Mouse (Mus musculus): ENCODE measurements around the gene Gm49368. TPM values are rescaled to one million over a fixed set of nuclear protein-coding genes. Genes with fewer than 3 reads are reported as not detected.
"Not testable (repeated sequence)": the region's sequence is repeated elsewhere in the genome, so short reads cannot be mapped to it uniquely, and the experiment has no call there.

Gene Gm49368
- polyA plus RNA-seq, 1 experiment from 2014 or later = not detected

GRCm38 (mm10) chr7:128136927-128137326, 74.4 kb downstream of the Gm49368 start:
- no peak overlapping the region for H3K27ac ChIP-seq
- H3K9me3 ChIP-seq (replicated peaks; ENCODE audit: low read length) = no peaks in the 10 kb centered on the region
- no peak overlapping the region for H3K4me3 ChIP-seq (replicated peaks; ENCODE audit: low read depth, low read length)
- DNase-seq (ENCODE audit: low spot score) (no peak), ATAC-seq (replicated peaks; ENCODE audit: low FRiP score, low read depth) (no peak)
- TF ChIP-seq CTCF (IDR thresholded peaks at IDR 0.05; ENCODE audit: low read depth) = no peak
- no peaks in the 10 kb centered on the region for H3K4me1 ChIP-seq (replicated peaks; ENCODE audit: insufficient read depth, low read length)
- 41% methylated on average over 4 of the region's 4 CpGs for WGBS
- no peak overlapping the region for H3K4me2 ChIP-seq (ENCODE audit: low read length)
- no peak overlapping the region for H3K9ac ChIP-seq (ENCODE audit: low read depth, low read length)
- no peaks in the 10 kb centered on the region for H3K27me3 ChIP-seq (ENCODE audit: insufficient read depth, low read length)
- H3K36me3 ChIP-seq (ENCODE audit: insufficient read depth, low read length) = no peaks in the 10 kb centered on the region

GRCm38 (mm10) chr7:128139611-128140010, 77.1 kb downstream of the Gm49368 start:
- H3K9ac ChIP-seq (ENCODE audit: low read depth, low read length) = no peak overlapping the region
- no peaks in the 10 kb centered on the region for H3K4me1 ChIP-seq (replicated peaks; ENCODE audit: insufficient read depth, low read length)
- ATAC-seq (replicated peaks; ENCODE audit: low FRiP score, low read depth) = no peak
- H3K4me2 ChIP-seq (ENCODE audit: low read length) = no peak overlapping the region
- no peak overlapping the region for H3K27ac ChIP-seq
- 96% methylated on average over 6 of the region's 6 CpGs for WGBS
- H3K9me3 ChIP-seq (replicated peaks; ENCODE audit: low read length) = no peaks in the 10 kb centered on the region
- no peak overlapping the region for H3K4me3 ChIP-seq (replicated peaks; ENCODE audit: low read depth, low read length)
- no peaks in the 10 kb centered on the region for H3K36me3 ChIP-seq (ENCODE audit: insufficient read depth, low read length)
- no peak for DNase-seq (ENCODE audit: low spot score)
- TF ChIP-seq CTCF (IDR thresholded peaks at IDR 0.05; ENCODE audit: low read depth) = no peak
- no peaks in the 10 kb centered on the region for H3K27me3 ChIP-seq (ENCODE audit: insufficient read depth, low read length)

GRCm38 (mm10) chr7:128150970-128151369, 88.5 kb downstream of the Gm49368 start:
- ATAC-seq (replicated peaks; ENCODE audit: low FRiP score, low read depth) = no peak
- Histone ChIP-seq H3K4me1 (replicated peaks; ENCODE audit: insufficient read depth, low read length) (no peaks in the 10 kb centered on the region), H3K9ac (ENCODE audit: low read depth, low read length) (no peak overlapping the region), H3K9me3 (replicated peaks; ENCODE audit: low read length) (no peaks in the 10 kb centered on the region), H3K4me3 (replicated peaks; ENCODE audit: low read depth, low read length) (no peak overlapping the region), H3K27me3 (ENCODE audit: insufficient read depth, low read length) (no peaks in the 10 kb centered on the region), H3K27ac (no peak overlapping the region), H3K4me2 (ENCODE audit: low read length) (no peak overlapping the region), H3K36me3 (ENCODE audit: insufficient read depth, low read length) (no peaks in the 10 kb centered on the region)
- no peak for TF ChIP-seq CTCF (IDR thresholded peaks at IDR 0.05; ENCODE audit: low read depth)
- DNase-seq (ENCODE audit: low spot score) = no peak
- 60% methylated on average over 8 of the region's 8 CpGs for WGBS

- Histone ChIP-seq H3K27me3 (ENCODE audit: insufficient read depth, low read length) (no peaks in the 10 kb centered on the region), H3K9me3 (replicated peaks; ENCODE audit: low read length) (no peaks in the 10 kb centered on the region), H3K9ac (ENCODE audit: low read depth, low read length) (no peak within 1 kb of the TSS), H3K4me1 (replicated peaks; ENCODE audit: insufficient read depth, low read length) (no peaks in the 10 kb centered on the region), H3K36me3 (ENCODE audit: insufficient read depth, low read length) (no peaks in the 10 kb centered on the region), H3K4me3 (replicated peaks; ENCODE audit: low read depth, low read length) (no peak within 1 kb of the TSS), H3K27ac (no peak within 1 kb of the TSS), H3K4me2 (ENCODE audit: low read length) (no peak within 1 kb of the TSS)
- ATAC-seq (replicated peaks; ENCODE audit: low FRiP score, low read depth) (no peak), DNase-seq (ENCODE audit: low spot score) (no peak)
- WGBS = 92% methylated on average over 21 of the region's 21 CpGs
- TF ChIP-seq CTCF (IDR thresholded peaks at IDR 0.05; ENCODE audit: low read depth) = no peak
Observed at GRCm38 (mm10) chr7:128154076-128154475, 91.6 kb downstream of the Gm49368 start, which contains the start of gene Itgad. TSS of gene Itgad (plus strand) at chr7:128154376.

- Histone ChIP-seq H3K9ac (ENCODE audit: low read depth, low read length) (no peak overlapping the region), H3K4me2 (ENCODE audit: low read length) (no peak overlapping the region), H3K9me3 (replicated peaks; ENCODE audit: low read length) (no peaks in the 10 kb centered on the region), H3K27me3 (ENCODE audit: insufficient read depth, low read length) (no peaks in the 10 kb centered on the region), H3K4me3 (replicated peaks; ENCODE audit: low read depth, low read length) (no peak overlapping the region), H3K4me1 (replicated peaks; ENCODE audit: insufficient read depth, low read length) (no peaks in the 10 kb centered on the region), H3K27ac (no peak overlapping the region), H3K36me3 (ENCODE audit: insufficient read depth, low read length) (no peaks in the 10 kb centered on the region)
- 79% methylated on average over 10 of the region's 10 CpGs for WGBS
- no peak for ATAC-seq (replicated peaks; ENCODE audit: low FRiP score, low read depth)
- DNase-seq (ENCODE audit: low spot score) = no peak
- no peak for TF ChIP-seq CTCF (IDR thresholded peaks at IDR 0.05; ENCODE audit: low read depth)
Observed at GRCm38 (mm10) chr7:128154924-128155323, 92.4 kb downstream of the Gm49368 start.

DNA sequence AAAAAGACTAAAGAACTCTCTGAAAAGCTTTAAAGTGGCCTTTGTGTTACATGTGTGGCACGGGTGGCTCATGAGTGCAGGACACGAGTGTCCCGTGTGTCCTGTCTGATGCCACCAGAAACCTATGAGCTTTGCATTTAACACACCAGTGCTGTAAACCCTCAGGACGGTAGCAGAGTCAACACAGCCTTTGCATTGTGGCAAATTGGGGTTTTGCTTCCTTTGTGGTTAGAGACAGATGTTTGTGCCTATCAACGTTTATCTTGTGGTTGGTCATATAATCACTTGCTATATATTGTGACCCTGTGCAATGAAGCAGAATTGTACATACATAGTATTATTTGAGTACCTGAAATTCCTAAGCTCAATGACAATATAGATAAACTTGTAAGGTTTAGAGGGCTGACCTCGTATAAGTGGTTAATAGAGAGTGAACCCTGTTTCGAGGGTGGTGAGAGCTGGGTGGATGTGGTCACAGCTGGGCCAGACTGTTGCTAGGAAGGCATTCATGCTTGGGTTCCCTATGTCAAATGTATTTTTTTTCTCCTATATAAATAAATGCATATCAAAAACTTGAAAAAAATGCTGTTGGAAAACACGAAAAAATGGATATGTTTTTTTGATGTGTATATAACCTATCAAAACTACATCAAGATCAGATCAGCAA, 96.3 kb downstream of the Gm49368 start:
- ATAC-seq (replicated peaks; ENCODE audit: low FRiP score, low read depth); H3K9me3 ChIP-seq (replicated peaks; ENCODE audit: low read length); H3K9ac ChIP-seq (ENCODE audit: low read depth, low read length); H3K27me3 ChIP-seq (ENCODE audit: insufficient read depth, low read length); DNase-seq (ENCODE audit: low spot score); H3K4me3 ChIP-seq (replicated peaks; ENCODE audit: low read depth, low read length); H3K4me2 ChIP-seq (ENCODE audit: low read length); H3K36me3 ChIP-seq (ENCODE audit: insufficient read depth, low read length); H3K27ac ChIP-seq; H3K4me1 ChIP-seq (replicated peaks; ENCODE audit: insufficient read depth, low read length): not testable (repeated sequence)
- 65% methylated on average over 8 of the region's 8 CpGs for WGBS

DNA sequence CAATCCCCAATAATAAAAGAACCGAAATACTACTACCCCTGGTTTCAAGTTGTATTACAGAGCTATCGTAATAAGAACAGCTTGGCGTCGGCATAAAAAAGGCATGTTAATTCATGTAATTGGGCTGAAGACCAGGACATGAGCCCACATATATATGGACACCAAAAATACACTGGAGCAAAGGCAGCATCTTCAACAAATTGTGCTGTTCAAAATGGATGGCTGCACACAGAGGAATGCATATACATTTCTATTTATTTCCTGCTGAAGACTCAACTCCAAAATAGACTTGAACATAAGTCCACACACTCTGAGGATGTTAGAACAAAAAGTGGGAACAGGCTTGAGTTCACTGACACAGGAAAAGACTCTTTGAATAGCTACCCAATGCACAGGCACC, 101.5 kb downstream of the Gm49368 start:
- DNase-seq (ENCODE audit: low spot score) = no peak
- no peak overlapping the region for H3K27ac ChIP-seq
- no peak overlapping the region for H3K4me3 ChIP-seq (replicated peaks; ENCODE audit: low read depth, low read length)
- H3K4me2 ChIP-seq (ENCODE audit: low read length) = no peak overlapping the region
- WGBS = 94% methylated on average over 4 of the region's 4 CpGs
- H3K9ac ChIP-seq (ENCODE audit: low read depth, low read length) = no peak overlapping the region
- TF ChIP-seq CTCF (IDR thresholded peaks at IDR 0.05; ENCODE audit: low read depth) = no peak
- H3K27me3 ChIP-seq (ENCODE audit: insufficient read depth, low read length) = no peaks in the 10 kb centered on the region
- no peaks in the 10 kb centered on the region for H3K36me3 ChIP-seq (ENCODE audit: insufficient read depth, low read length)
- no peaks in the 10 kb centered on the region for H3K9me3 ChIP-seq (replicated peaks; ENCODE audit: low read length)
- no peak for ATAC-seq (replicated peaks; ENCODE audit: low FRiP score, low read depth)
- H3K4me1 ChIP-seq (replicated peaks; ENCODE audit: insufficient read depth, low read length) = no peaks in the 10 kb centered on the region

All from kidney, postnatal 0 days (tissue).